Mouse (Mus musculus) embryonic facial prominence, embryonic 14.5 days (tissue): ENCODE results near the gene Rfx1. TPM values are rescaled to one million over a fixed set of nuclear protein-coding genes. Genes with fewer than 3 reads are reported as not detected.

Source experiments
- ATAC-seq: fragments of 200-750 bp; cut with Nextera tagmentation; 2 replicates; pipeline ENCODE4 v1.8.0; 2017; ENCODE audit warnings: low read depth, moderate number of reproducible peaks, moderate TSS enrichment
- DNase-seq: peaks from one replicate; pipeline ENCODE4 v3.0.0-alpha.2; 2015; ENCODE audit warnings: low spot score
- H3K27ac ChIP-seq: fragments of 300-500 bp; sonication (generic); replicated peaks from 2 replicates; pipeline ENCODE4 v1.5.1; 2014; ENCODE audit warnings: low read depth, mild to moderate bottlenecking, low read length, moderate library complexity
- H3K27me3 ChIP-seq: fragments of 300-500 bp; sonication (generic); replicated peaks from 2 replicates; pipeline ENCODE4 v1.6.1; 2014; ENCODE audit warnings: low read length; ENCODE audit not compliant: control insufficient read depth, insufficient read depth
- H3K36me3 ChIP-seq: fragments of 300-500 bp; sonication (generic); 2 replicates; pipeline ENCODE4 v1.6.1; 2014; ENCODE audit warnings: low read length, mixed read lengths; ENCODE audit not compliant: control insufficient read depth, insufficient read depth
- H3K4me1 ChIP-seq: fragments of 300-500 bp; sonication (generic); 2 replicates; pipeline ENCODE4 v1.6.1; 2014; ENCODE audit warnings: antibody characterized with exemption, low read length; ENCODE audit not compliant: control insufficient read depth, insufficient read depth
- H3K4me2 ChIP-seq: fragments of 300-500 bp; sonication (generic); 2 replicates; pipeline ENCODE4 v1.6.1; 2014; ENCODE audit warnings: low read depth, mild to moderate bottlenecking, low read length, moderate library complexity, mixed read lengths
- H3K4me3 ChIP-seq: fragments of 300-500 bp; sonication (generic); 2 replicates; pipeline ENCODE4 v1.5.1; 2014; ENCODE audit warnings: low read depth, mild to moderate bottlenecking, low read length
- H3K9ac ChIP-seq: fragments of 300-500 bp; sonication (generic); 2 replicates; pipeline ENCODE4 v1.6.1; 2014; ENCODE audit warnings: low read depth, mild to moderate bottlenecking, low read length, moderate library complexity, mixed read lengths
- H3K9me3 ChIP-seq: fragments of 300-500 bp; sonication (generic); 2 replicates; pipeline ENCODE4 v1.6.1; 2016; ENCODE audit warnings: low read length; ENCODE audit not compliant: control insufficient read depth
- WGBS: fragments of 180-500 bp; shearing (Covaris S2); extraction: QIAGEN DNeasy Blood & Tissue Kit; methylation state at CpG from one replicate; pipeline ENCODE4 v1.1.7; 2014; 5-methylcytosine and 5-hydroxymethylcytosine counted together
- polyA plus RNA-seq: library from polyadenylated mRNA; unstranded; fragments of >200 nt; fragmentation: Nextera tagmentation; extraction: Ambion mirVana; gene quantifications from 2 replicates; pipeline ENCODE4 v1.2.1, GENCODE M21; 2014

Gene Rfx1
- polyA plus RNA-seq, 1 experiment from 2014 or later: 9.1 TPM

DNA sequence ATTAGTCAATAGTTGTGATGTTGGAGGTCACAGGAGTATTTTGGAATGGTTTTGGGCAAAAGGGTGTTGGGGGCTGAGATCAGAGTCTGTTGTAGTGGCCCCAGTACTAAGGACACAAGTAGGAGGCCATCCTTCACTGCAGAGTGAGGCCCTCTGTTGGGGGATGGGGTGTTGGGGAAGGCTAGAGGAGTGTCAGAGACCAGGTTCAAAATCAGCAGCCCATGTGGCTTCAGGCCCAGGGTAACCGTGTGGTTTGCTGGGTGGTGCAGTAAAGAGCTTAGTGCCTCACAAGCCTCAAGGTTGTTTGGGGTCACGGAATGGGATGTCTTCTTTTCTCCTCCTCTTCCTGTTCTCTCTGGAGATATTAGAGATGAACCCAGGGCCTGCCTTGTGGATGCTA is 60.1 kb downstream of the Rfx1 start:
- peak overlapping the region; percentile 30; the same call in 1 of the 2 replicates for H3K27ac ChIP-seq
- H3K36me3 ChIP-seq: 0 out of 2 replicates have a peak, but pooled peaks cover 3% of the 10 kb centered on the region
- DNase-seq (no peak), ATAC-seq (no peak)
- H3K4me1 ChIP-seq: no peaks in the 10 kb centered on the region
- H3K9ac ChIP-seq: no peak overlapping the region
- no peaks in the 10 kb centered on the region; the same call in 1 of the 2 replicates for H3K27me3 ChIP-seq
- H3K9me3 ChIP-seq: no peaks in the 10 kb centered on the region
- H3K4me3 ChIP-seq: no peak overlapping the region
- 71% methylated on average over 2 of the region's 2 CpGs for WGBS
- no peak overlapping the region for H3K4me2 ChIP-seq

DNA sequence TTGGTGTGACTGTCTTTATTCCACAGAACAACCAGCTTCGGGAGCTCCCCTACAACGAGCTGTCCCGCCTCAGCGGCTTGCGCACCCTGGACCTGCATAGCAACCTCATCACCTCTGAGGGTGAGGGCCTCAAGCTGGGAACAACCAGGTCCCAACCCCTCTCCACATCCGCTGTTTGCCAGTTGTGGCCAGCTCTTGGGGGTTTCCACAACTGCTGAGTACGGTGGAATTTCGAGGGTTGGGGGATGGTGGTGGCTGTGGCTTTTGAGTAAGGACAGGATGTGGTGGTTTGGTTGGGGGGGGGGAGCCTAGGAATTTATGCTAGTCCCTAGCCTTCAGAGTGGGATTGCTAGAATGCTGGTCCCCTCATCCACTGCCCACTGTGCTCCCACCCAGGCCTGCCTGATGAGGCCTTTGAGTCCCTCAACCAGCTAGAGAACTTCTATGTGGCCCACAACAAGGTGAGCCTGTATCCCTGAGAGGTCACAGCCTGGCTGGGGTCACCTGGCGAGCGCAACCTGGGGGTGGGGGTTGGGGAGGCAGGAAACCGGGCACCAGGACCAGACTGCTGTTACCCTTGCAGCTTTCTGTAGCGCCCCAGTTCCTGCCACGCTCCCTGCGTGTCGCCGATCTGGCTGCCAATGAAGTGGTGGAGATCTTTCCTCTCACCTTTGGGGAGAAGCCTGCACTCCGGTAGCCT is 60.7 kb downstream of the Rfx1 start:
- 68% methylated on average over 17 of the region's 17 CpGs for WGBS
- H3K9ac ChIP-seq: peak overlapping the region; percentile 35; the same call in 1 of the 2 replicates
- peak; percentile 19 for ATAC-seq
- peak overlapping the region; percentile 30; the same call in 1 of the 2 replicates for H3K27ac ChIP-seq
- peak overlapping the region; percentile 3; the same call in 1 of the 2 replicates for H3K4me2 ChIP-seq
- H3K4me1 ChIP-seq: no peaks in the 10 kb centered on the region
- H3K4me3 ChIP-seq: no peak overlapping the region
- no peaks in the 10 kb centered on the region; the same call in 1 of the 2 replicates for H3K27me3 ChIP-seq
- peak; percentile 56 for DNase-seq
- peaks cover 9% of the 10 kb centered on the region; the same call in 1 of the 2 replicates for H3K36me3 ChIP-seq
- H3K9me3 ChIP-seq: no peaks in the 10 kb centered on the region

DNA sequence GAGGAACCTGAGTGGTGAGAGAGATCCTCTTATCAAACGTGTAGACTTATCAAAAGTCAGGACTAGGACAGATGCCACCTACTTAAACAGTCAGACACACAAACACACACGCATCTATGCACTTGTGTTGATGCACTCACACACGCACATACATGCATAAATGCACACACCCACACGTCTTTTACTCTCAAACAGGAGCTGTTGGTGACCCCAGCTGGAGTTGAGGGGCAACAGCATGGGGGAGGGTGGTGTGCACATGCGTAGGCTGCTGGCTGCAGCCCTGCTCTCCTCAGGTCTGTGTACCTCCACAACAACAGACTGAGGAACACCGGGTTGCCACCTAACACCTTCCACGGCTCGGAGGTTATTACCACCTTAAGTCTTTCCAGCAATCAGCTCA is 61.6 kb downstream of the Rfx1 start:
- no peak overlapping the region for H3K4me3 ChIP-seq
- no peaks in the 10 kb centered on the region for H3K9me3 ChIP-seq
- no peaks in the 10 kb centered on the region; the same call in 1 of the 2 replicates for H3K27me3 ChIP-seq
- peak; percentile 16 for DNase-seq
- no peak overlapping the region for H3K27ac ChIP-seq
- H3K4me2 ChIP-seq: no peak overlapping the region
- no peak overlapping the region for H3K9ac ChIP-seq
- ATAC-seq: no peak
- H3K4me1 ChIP-seq: no peaks in the 10 kb centered on the region
- 50% methylated on average over 8 of the region's 8 CpGs for WGBS
- peaks cover 19% of the 10 kb centered on the region; the same call in 1 of the 2 replicates for H3K36me3 ChIP-seq

DNA sequence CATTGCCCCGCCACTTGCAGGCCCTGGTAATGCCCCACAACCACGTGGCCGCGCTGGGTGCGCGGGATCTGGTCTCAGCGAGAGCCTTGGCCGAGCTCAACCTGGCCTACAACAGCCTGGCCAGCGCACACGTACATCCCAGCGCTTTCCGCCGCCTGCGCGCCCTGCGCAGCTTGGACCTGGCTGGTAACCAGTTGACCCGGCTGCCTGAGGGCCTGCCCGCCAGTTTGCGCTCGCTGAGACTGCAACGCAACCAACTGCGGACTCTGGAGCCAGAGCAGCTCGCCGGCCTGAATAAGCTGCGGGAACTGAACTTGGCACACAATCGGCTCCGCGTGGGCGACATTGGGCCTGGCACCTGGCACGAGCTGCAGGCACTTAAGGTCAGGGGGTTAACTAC is 64.2 kb downstream of the Rfx1 start:
- H3K36me3 ChIP-seq: peaks cover 44% of the 10 kb centered on the region
- no peak overlapping the region; the same call in 1 of the 2 replicates for H3K9ac ChIP-seq
- no peak overlapping the region for H3K27ac ChIP-seq
- H3K9me3 ChIP-seq: no peaks in the 10 kb centered on the region
- H3K4me2 ChIP-seq: no peak overlapping the region
- no peaks in the 10 kb centered on the region for H3K4me1 ChIP-seq
- no peak for DNase-seq
- no peaks in the 10 kb centered on the region; the same call in 1 of the 2 replicates for H3K27me3 ChIP-seq
- ATAC-seq: 0 out of 2 replicates have a peak, but pooled peaks have one; percentile 1
- WGBS: 34% methylated on average over 22 of the region's 30 CpGs
- no peak overlapping the region for H3K4me3 ChIP-seq

DNA sequence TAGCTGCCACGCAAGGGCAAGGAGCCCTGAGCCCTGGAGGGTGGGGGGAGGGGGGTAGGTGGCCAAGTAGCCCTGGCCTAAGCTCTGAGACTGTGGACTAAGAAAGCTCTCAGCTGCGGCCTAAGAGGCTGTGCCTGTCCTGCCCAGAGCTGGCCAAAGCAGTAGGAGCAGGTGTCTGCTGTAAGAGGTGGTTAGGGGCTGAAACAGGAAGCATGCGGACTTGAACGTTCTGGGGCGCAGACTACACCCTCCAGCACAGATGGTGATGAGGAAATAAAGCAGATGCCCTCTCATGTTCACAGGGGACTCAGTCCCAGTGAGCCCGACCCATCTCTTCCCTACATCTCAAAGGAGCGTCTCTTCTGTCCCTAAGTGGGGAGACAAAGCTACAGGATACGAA is 65.6 kb downstream of the Rfx1 start:
- H3K36me3 ChIP-seq: peaks cover 58% of the 10 kb centered on the region
- H3K4me3 ChIP-seq: no peak overlapping the region
- no peak for DNase-seq
- no peaks in the 10 kb centered on the region for H3K4me1 ChIP-seq
- no peaks in the 10 kb centered on the region for H3K9me3 ChIP-seq
- no peak for ATAC-seq
- WGBS: 87% methylated on average over 8 of the region's 8 CpGs
- H3K9ac ChIP-seq: no peak overlapping the region
- no peak overlapping the region for H3K27ac ChIP-seq
- H3K27me3 ChIP-seq: no peaks in the 10 kb centered on the region; the same call in 1 of the 2 replicates
- no peak overlapping the region for H3K4me2 ChIP-seq

DNA sequence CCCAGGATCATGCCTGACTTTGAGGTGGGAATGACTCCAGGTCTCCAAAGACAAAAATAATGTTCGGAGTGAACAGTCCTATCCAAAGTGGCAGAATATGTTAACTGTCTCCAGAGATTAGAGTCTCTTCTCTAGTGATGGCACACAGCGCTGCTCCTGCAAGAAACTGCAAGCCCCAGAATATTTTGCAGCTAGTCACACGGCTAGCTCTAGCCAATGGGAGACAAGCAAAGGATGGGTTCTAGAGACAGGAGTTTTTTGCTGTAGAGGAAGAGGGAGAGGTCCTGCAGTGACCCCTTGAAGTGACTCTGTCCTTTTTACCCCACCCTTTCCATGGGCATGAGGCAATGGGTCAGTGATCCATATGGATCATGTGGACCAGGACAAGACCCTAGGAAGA is 71.2 kb downstream of the Rfx1 start:
- ATAC-seq (no peak), DNase-seq (no peak)
- Histone ChIP-seq H3K27me3 (no peaks in the 10 kb centered on the region), H3K4me2 (no peak overlapping the region), H3K9me3 (no peaks in the 10 kb centered on the region), H3K27ac (no peak overlapping the region), H3K36me3 (peaks cover 98% of the 10 kb centered on the region), H3K4me3 (no peak overlapping the region), H3K4me1 (no peaks in the 10 kb centered on the region), H3K9ac (no peak overlapping the region)
- 93% methylated on average over 3 of the region's 3 CpGs for WGBS

DNA sequence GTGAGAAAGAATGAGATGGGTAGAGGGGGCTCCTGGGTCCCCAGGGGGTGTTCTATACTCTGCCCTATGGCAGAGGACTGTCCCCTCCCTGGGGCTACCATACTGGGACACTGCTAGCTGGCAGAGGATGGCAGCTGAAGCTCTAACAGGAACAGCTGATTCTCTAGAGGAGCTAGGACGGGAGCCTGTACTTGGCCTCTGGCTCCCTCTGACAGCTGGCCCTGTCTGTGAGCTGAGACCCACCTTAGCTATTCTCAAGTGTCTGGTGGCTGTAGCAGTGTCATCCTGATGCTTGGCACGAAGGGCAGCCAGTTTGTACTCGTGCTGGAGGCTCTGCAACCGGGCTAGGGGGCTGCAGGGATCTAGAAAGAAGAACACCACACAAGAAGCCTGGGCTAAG is 74.2 kb downstream of the Rfx1 start:
- Histone ChIP-seq H3K4me1 (no peaks in the 10 kb centered on the region), H3K9ac (no peak overlapping the region), H3K36me3 (peaks cover 95% of the 10 kb centered on the region), H3K4me3 (no peak overlapping the region), H3K27ac (no peak overlapping the region), H3K9me3 (no peaks in the 10 kb centered on the region), H3K4me2 (no peak overlapping the region), H3K27me3 (no peaks in the 10 kb centered on the region)
- DNase-seq (peak; percentile 11), ATAC-seq (peak; percentile 59)
- 91% methylated on average over 4 of the region's 4 CpGs for WGBS

DNA sequence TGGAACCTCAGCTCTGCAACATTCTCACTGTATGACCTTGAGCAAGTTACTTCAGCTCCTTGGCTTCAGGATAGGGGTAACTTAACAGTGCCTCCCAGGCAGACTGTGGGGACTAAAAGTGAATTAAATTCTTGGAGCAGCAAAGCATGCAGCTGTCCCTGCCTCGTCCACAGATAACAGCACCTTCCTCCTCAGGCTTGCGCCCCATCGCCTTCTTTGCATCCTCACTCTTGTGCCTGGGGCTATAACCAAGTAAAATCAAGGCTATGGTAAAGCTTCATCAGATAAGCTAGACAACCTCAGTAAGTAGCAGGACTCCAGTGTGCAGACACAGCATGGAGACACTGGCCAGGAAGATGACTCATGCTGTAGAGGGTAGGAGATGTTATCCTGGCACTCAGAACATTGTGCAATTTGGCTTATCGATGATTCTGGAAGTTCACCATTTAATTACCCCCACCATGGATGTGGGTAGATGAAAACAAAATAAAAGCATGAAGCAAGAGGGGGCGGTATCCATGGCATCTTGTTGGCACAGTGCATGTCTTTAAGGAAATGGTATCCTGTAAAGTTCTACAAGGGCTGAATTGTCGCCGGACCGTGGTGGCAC is 78.1 kb downstream of the Rfx1 start:
- no peak for DNase-seq
- H3K4me3 ChIP-seq: no peak overlapping the region
- no peaks in the 10 kb centered on the region for H3K9me3 ChIP-seq
- H3K4me1 ChIP-seq: peaks cover 11% of the 10 kb centered on the region
- no peaks in the 10 kb centered on the region for H3K27me3 ChIP-seq
- H3K9ac ChIP-seq: no peak overlapping the region
- H3K27ac ChIP-seq: no peak overlapping the region
- ATAC-seq: no peak
- no peak overlapping the region for H3K4me2 ChIP-seq
- 91% methylated on average over 8 of the region's 8 CpGs for WGBS
- H3K36me3 ChIP-seq: peaks cover 56% of the 10 kb centered on the region
